Mouse (Mus musculus): Measurements from ENCODE around the gene Hoxd3. TPM values are rescaled to one million over a fixed set of nuclear protein-coding genes. Genes with fewer than 3 reads are reported as not detected.
A peak's percentile ranks its signal among the peaks of the same experiment; 100 is the strongest.

Gene Hoxd3
- polyA plus RNA-seq, 1 experiment from 2014 or later, result not detected

DNA sequence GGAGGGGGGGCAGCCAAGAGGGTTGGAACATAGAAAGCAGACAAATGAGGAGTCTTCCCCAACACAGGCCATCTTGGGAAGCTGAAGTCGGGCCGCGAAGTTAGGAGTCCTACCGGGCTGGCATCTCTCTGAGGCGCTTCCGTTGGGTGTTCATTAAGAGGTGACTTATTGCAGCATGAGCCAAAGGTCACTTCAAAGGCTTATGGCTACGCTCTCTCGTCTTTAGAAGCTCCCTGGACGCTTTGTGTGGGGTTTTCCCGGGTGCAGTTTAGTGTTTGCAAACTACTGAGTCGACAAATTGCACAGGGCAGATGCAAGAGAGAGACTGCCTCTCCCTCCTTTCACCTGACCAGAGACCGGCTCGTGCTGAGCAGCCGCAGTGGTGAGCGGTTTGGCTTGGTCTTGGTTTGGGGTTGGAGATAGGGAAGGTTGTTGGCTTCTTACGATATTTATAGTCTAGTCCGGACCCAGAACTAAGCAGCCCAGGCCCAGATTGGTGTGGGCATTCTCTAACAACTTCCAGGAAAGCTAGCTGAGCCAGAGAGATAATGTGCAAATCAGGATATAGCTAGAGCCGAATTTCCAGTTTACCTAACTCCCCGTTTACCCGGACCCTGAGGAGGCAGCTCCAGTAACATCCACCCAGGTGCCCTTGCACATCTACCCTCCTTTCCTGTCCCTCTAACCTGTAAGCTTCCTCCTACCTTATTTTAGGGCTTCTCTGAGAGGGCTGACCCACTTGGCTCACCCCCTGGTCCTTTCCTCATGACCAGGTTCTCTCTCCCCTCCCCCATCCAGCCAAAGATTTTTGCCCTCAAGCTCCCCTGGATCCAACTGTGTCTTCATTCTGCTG, 27.1 kb downstream of the Hoxd3 start:
- no peak for ATAC-seq (ENCODE audit: low FRiP score, low read depth)
- peaks cover 97% of the 10 kb centered on the region for H3K27me3 ChIP-seq
- no peaks in the 10 kb centered on the region for H3K36me3 ChIP-seq
- no peak overlapping the region for H3K4me2 ChIP-seq (replicated peaks)
- H3K9me3 ChIP-seq, result no peaks in the 10 kb centered on the region
- WGBS, result 2% methylated on average over 20 of the region's 20 CpGs
- H3K4me3 ChIP-seq, result no peak overlapping the region
- H3K27ac ChIP-seq (replicated peaks), result no peak overlapping the region
- H3K9ac ChIP-seq (replicated peaks), result no peak overlapping the region
- H3K4me1 ChIP-seq, result peaks cover 4% of the 10 kb centered on the region; the same call in 1 of the 2 replicates

DNA sequence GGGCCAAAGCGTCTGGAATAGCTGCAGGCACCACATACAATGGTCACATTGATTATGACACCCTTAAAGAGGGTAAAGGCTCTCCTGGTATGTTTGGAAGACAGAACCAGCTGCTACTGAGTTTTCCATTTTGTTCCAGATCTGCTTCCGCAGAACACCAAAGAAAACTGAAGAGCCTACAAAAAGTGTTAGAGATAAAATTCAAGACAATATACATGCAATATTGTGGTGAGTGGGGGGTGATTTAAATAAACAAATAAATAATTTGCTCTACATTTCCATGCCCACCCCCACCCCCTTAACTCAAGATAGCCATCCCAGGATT, 27.7 kb downstream of the Hoxd3 start:
- ATAC-seq (ENCODE audit: low FRiP score, low read depth), result no peak
- H3K4me2 ChIP-seq (replicated peaks), result no peak overlapping the region
- H3K4me1 ChIP-seq, result peaks cover 4% of the 10 kb centered on the region; the same call in 1 of the 2 replicates
- no peak overlapping the region for H3K4me3 ChIP-seq
- no peak overlapping the region for H3K9ac ChIP-seq (replicated peaks)
- WGBS, result 6% methylated on average over 2 of the region's 2 CpGs
- H3K27ac ChIP-seq (replicated peaks), result no peak overlapping the region
- H3K27me3 ChIP-seq, result peaks cover 97% of the 10 kb centered on the region
- no peaks in the 10 kb centered on the region for H3K36me3 ChIP-seq
- no peaks in the 10 kb centered on the region for H3K9me3 ChIP-seq

DNA sequence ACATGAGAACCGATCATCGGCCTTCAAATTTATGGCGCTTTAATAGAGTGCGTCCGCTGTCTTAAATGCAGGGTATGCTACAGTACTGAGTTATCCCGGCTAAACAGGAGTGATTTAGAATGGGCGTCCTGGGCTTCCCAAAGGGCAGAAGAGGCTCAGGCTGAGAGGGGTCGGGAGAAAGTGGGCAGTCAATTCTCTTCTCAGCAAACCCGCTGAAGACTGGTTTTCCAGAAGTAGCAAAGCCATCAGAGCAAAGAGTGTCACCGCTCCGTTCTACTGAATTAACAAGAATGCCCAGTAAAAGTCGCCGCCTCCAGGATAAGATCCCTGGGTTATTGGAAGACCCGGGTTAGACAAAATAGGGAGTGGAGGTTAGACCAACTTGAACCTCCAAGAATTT, 28.1 kb downstream of the Hoxd3 start:
- ATAC-seq (ENCODE audit: low FRiP score, low read depth), result no peak
- no peak overlapping the region for H3K4me2 ChIP-seq (replicated peaks)
- 4% methylated on average over 14 of the region's 14 CpGs for WGBS
- H3K27me3 ChIP-seq, result peaks cover 97% of the 10 kb centered on the region
- no peaks in the 10 kb centered on the region for H3K36me3 ChIP-seq
- H3K9ac ChIP-seq (replicated peaks), result no peak overlapping the region
- H3K27ac ChIP-seq (replicated peaks), result no peak overlapping the region
- no peaks in the 10 kb centered on the region for H3K9me3 ChIP-seq
- no peak overlapping the region for H3K4me3 ChIP-seq
- peaks cover 4% of the 10 kb centered on the region; the same call in 1 of the 2 replicates for H3K4me1 ChIP-seq

DNA sequence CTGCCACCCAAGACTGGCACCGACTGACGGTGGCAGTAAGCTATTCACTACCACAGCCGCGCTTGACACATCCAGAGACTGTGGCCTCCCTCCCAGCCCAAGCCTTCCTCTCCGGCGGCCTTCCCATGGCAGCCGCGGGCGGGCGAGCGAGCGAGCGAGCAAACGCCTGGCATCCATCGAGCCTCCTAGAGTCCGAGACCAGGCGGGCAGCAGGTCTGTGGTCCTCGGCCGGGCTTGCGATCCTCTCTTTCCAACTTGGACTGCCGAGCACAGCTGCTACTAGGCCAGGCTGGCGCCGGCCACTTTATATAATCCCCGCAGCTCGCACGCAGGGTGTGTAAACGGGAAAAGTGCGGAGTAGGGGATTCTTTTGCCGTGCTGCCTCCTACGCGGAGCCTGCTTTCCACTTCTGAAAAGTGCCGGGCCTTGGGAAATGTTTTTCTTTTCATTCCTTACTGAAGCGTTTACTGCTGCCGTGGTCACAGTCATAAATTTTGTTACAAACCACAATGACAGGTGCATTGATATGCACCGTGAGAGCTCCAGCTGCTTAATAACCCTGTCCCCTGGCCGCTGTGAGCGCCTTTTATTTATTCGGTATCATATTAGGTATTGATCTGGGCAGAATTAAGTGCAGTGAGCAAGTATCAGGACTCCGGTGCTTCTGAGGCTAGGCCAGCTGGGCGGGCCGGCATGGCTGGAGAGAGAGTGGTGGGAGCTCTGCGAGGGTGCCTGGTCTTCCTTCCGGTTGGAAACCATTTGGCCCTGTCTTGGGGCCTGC, 28.8 kb downstream of the Hoxd3 start:
- Histone ChIP-seq H3K9ac (replicated peaks) (no peak overlapping the region), H3K27ac (replicated peaks) (no peak overlapping the region)

DNA sequence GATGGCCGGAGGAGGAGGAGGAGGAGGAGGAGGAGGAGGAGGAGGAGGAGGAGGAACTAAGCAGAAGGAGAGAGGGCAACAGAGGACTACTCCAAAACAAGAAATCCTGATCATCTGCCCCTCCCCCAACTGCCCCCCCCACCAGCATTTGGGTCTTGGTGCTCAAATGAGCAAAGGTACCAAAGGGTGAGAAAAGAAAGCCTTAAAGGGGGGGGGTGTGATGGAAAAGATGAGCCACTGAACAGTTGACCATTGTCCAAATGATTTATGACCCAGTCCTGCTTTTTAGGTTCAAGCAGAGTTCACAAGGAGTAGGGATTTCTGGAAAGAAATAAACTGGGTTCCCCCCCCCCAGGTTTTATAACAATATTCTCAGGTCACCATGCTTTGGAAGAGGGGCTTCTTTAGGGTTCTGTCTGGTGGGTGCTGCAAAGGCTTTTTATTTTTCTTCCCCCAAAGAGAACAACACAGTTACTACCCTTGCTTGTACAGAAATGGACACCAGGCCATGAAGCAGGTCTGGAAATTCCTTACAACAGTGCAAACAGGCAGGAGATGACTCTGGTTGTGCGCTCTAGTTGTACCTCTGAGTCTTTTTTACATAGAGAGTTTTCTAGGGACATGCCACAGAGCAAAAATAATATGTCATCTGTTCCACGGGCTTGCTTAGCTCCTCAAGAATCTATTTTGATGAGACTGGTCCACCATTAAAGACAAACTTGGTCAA, 29.7 kb downstream of the Hoxd3 start:
- ATAC-seq (ENCODE audit: low FRiP score, low read depth), result no peak
- WGBS, result 23% methylated on average over 2 of the region's 3 CpGs
- Histone ChIP-seq H3K9me3 (no peaks in the 10 kb centered on the region), H3K9ac (replicated peaks) (no peak overlapping the region), H3K4me1 (no peaks in the 10 kb centered on the region), H3K36me3 (no peaks in the 10 kb centered on the region), H3K27me3 (peaks cover 97% of the 10 kb centered on the region), H3K4me3 (no peak overlapping the region), H3K4me2 (replicated peaks) (no peak overlapping the region), H3K27ac (replicated peaks) (no peak overlapping the region)

More for the DNA sequence above, 28.8 kb downstream of the Hoxd3 start:
- H3K36me3 ChIP-seq, result no peaks in the 10 kb centered on the region
- peaks cover 4% of the 10 kb centered on the region; the same call in 1 of the 2 replicates for H3K4me1 ChIP-seq
- no peak for ATAC-seq (ENCODE audit: low FRiP score, low read depth)
- no peak overlapping the region for H3K4me2 ChIP-seq (replicated peaks)
- H3K4me3 ChIP-seq, result no peak overlapping the region
- WGBS, result under 1% methylated on average over 43 of the region's 43 CpGs
- H3K9me3 ChIP-seq, result no peaks in the 10 kb centered on the region
- H3K27me3 ChIP-seq, result peaks cover 97% of the 10 kb centered on the region

DNA sequence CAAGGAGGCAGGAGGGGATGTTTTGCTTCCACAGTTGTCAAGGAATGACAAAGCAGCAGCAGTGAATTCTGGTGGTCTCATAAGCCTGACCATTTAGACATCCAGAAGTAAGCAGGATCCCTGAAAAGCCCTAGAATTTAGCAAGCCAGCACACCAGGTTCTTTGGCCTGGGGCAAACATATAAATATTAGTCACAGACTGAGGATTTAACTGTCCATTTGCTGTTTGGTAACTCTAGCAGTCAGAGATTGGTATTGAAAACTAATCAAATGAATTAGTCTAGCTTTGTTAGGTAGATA, 30.2 kb downstream of the Hoxd3 start:
- no peaks in the 10 kb centered on the region for H3K9me3 ChIP-seq
- H3K27me3 ChIP-seq, result peaks cover 97% of the 10 kb centered on the region
- no peak overlapping the region for H3K27ac ChIP-seq (replicated peaks)
- H3K9ac ChIP-seq (replicated peaks), result no peak overlapping the region
- H3K4me2 ChIP-seq (replicated peaks), result no peak overlapping the region
- ATAC-seq (ENCODE audit: low FRiP score, low read depth), result no peak
- no peaks in the 10 kb centered on the region for H3K36me3 ChIP-seq
- no peak overlapping the region for H3K4me3 ChIP-seq
- no peaks in the 10 kb centered on the region for H3K4me1 ChIP-seq

DNA sequence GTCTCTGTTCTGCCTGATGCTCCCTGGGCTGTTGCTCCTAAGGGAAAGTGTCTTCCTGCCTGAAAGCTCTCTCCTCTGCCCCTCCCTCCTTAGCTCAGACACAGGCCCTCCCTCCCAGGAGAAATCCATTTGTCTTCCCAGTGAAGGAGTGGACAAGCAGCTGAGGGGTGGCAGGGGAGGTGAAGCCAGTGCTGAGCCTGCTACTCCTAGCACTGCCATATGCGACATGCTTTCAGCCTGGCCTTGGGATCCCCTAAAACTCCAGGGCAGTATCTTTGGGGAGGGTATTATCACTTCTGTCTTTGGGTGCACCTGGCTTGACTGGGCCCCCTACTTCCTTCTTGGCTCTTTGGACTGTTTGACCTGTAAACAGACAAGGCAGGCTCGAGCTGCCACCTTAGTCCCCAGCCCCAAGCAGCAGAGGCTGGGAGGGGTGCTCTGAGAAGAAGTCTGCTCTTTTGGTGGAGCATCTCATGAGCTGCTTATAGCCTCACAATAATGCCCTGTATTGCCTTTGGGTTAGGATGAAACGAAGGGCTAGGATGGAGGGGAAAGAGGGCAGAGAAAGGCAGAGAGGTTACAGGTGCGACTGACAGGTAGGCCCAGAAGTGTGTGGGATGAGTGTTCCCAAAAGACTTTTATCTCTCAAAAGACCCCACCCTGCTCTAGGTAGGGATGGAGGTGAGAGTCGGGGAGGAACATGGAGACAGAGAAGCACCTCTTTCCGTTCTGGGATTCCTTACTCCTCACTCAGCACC, 34.0 kb downstream of the Hoxd3 start:
- Histone ChIP-seq H3K27ac (replicated peaks) (no peak overlapping the region), H3K4me2 (replicated peaks) (no peak overlapping the region), H3K36me3 (no peaks in the 10 kb centered on the region), H3K4me1 (peaks cover 11% of the 10 kb centered on the region), H3K4me3 (no peak overlapping the region), H3K9ac (replicated peaks) (no peak overlapping the region), H3K27me3 (peaks cover 95% of the 10 kb centered on the region), H3K9me3 (no peaks in the 10 kb centered on the region)
- WGBS, result 2% methylated on average over 6 of the region's 6 CpGs
- ATAC-seq (ENCODE audit: low FRiP score, low read depth), result no peak

DNA sequence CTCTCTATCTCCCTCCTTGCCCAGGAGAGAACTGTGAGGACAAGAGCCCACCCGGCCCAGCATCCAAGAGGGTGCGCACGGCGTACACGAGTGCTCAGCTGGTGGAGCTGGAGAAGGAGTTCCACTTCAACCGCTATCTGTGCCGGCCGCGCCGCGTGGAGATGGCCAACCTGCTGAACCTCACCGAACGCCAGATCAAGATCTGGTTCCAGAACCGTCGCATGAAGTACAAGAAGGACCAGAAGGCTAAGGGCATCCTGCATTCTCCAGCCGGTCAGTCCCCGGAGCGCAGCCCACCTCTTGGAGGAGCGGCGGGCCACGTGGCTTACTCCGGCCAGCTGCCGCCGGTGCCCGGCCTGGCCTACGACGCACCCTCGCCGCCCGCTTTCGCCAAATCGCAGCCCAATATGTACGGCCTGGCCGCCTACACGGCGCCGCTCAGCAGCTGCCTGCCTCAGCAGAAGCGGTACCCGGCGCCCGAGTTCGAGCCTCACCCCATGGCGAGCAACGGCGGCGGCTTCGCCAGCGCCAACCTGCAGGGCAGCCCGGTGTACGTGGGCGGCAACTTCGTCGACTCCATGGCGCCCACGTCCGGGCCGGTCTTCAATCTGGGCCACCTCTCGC, 34.7 kb downstream of the Hoxd3 start:
- ATAC-seq (ENCODE audit: low FRiP score, low read depth), result no peak
- Histone ChIP-seq H3K27ac (replicated peaks) (no peak overlapping the region), H3K4me3 (0 out of 2 replicates have a peak overlapping the region, but pooled peaks have one; percentile 5), H3K9ac (replicated peaks) (no peak overlapping the region), H3K4me1 (peaks cover 11% of the 10 kb centered on the region), H3K9me3 (no peaks in the 10 kb centered on the region), H3K27me3 (peaks cover 95% of the 10 kb centered on the region), H3K36me3 (no peaks in the 10 kb centered on the region), H3K4me2 (replicated peaks) (no peak overlapping the region)
- under 1% methylated on average over 58 of the region's 58 CpGs for WGBS

DNA sequence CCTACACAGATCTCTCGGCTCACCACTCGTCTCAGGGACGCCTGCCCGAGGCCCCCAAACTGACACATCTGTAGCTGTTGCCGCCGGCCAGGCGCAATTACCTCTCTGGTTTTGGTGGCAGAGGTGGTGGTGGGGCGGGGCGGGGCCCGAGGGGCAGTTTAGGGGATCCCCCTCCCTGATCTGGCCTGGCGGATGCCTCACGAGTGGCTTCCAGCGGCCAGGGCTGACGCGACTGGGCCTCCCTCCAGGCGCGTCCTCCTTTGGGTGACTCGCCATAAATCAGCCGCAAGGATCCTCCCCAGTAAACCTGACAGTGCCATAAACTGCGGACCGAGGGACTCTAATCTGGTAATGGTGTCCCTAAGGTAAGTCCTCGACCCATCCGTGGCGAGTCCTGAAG, 35.3 kb downstream of the Hoxd3 start:
- Histone ChIP-seq H3K9me3 (no peaks in the 10 kb centered on the region), H3K9ac (replicated peaks) (no peak overlapping the region), H3K4me3 (no peak overlapping the region), H3K4me2 (replicated peaks) (no peak overlapping the region), H3K4me1 (peaks cover 11% of the 10 kb centered on the region), H3K36me3 (no peaks in the 10 kb centered on the region), H3K27me3 (peaks cover 95% of the 10 kb centered on the region), H3K27ac (replicated peaks) (no peak overlapping the region)
- no peak for ATAC-seq (ENCODE audit: low FRiP score, low read depth)
- WGBS, result under 1% methylated on average over 24 of the region's 24 CpGs

DNA sequence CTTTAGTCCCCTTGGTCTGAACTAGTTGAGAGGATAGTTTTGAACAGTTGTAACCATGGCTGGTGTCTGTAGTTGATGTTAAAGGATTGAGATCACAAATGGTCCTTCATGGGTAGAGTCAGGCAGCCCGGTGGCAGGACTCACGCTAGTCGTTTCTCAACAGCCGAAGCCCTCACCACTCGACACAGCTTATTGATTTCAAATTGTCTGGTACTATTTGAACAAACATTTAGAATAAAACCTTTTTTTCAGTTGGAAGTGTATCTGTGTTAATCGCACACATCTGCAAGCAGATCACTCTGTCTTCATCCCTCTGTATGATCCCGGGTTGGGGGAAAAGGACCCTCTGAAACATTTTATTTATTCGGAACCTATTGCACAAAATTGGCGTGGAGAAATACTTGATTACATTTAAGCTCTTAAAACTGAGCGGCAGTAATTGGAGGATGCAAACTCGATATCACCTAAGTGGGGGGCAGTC, 36.0 kb downstream of the Hoxd3 start:
- H3K27ac ChIP-seq (replicated peaks), result no peak overlapping the region
- no peak overlapping the region for H3K9ac ChIP-seq (replicated peaks)
- ATAC-seq (ENCODE audit: low FRiP score, low read depth), result no peak
- peaks cover 96% of the 10 kb centered on the region for H3K27me3 ChIP-seq
- no peak overlapping the region for H3K4me3 ChIP-seq
- WGBS, result 3% methylated on average over 11 of the region's 11 CpGs
- H3K36me3 ChIP-seq, result no peaks in the 10 kb centered on the region
- peaks cover 16% of the 10 kb centered on the region for H3K4me1 ChIP-seq
- H3K4me2 ChIP-seq (replicated peaks), result no peak overlapping the region
- no peaks in the 10 kb centered on the region for H3K9me3 ChIP-seq

DNA sequence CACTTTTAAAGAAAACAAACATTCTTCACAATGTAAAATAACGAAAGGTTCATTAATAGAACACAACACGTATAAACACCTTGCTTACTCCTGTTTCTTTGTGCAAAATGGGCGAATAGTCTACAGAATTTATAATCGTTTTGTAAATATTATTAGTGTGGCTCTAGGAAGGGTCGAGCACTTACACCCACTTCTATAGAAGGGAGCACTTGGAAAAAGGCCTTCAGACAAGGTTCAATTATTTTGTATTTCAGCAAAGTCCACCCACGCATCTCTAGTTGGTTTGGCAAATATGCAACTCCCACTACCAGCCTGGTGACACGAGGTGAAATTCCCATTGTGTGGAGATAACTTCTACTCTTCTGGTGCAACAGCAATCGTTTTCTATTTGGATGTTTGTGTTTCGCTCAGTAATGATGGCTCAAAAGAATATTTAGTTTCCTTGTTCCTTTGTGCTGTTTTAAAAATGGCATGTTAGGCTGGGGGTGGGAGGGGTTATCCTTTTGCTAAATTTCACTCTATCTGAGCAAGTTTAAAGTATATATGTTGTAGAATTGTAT, 36.8 kb downstream of the Hoxd3 start:
- WGBS, result 3% methylated on average over 9 of the region's 9 CpGs

More for the DNA sequence above, 36.8 kb downstream of the Hoxd3 start:
- Histone ChIP-seq H3K9ac (replicated peaks) (no peak overlapping the region), H3K36me3 (no peaks in the 10 kb centered on the region), H3K4me1 (peaks cover 22% of the 10 kb centered on the region), H3K27me3 (peaks cover 98% of the 10 kb centered on the region), H3K27ac (replicated peaks) (no peak overlapping the region), H3K9me3 (no peaks in the 10 kb centered on the region), H3K4me2 (replicated peaks) (no peak overlapping the region), H3K4me3 (no peak overlapping the region)
- no peak for ATAC-seq (ENCODE audit: low FRiP score, low read depth)

Data from midbrain, embryonic 12.5 days (tissue).